Mouse (Mus musculus) limb, embryonic 11.5 days (tissue): ENCODE measurements around the gene Lyzl4. TPM values are rescaled to one million over a fixed set of nuclear protein-coding genes. Genes with fewer than 3 reads are reported as not detected.

Source experiments
- ATAC-seq: fragments of 200-750 bp; cut with Nextera tagmentation; 2 replicates; pipeline ENCODE4 v1.8.0; 2017; ENCODE audit warnings: low read depth; ENCODE audit not compliant: insufficient number of reproducible peaks, low FRiP score, low TSS enrichment
- DNase-seq: peaks from one replicate; pipeline ENCODE4 v3.0.0-alpha.2; 2015; ENCODE audit warnings: low spot score
- H3K27ac ChIP-seq: fragments of 300-500 bp; sonication (generic); replicated peaks from 2 replicates; pipeline ENCODE4 v1.5.1; 2014; ENCODE audit warnings: low read depth, mild to moderate bottlenecking, low read length
- H3K27me3 ChIP-seq: fragments of 300-500 bp; sonication (generic); 2 replicates; pipeline ENCODE4 v1.6.1; 2014; ENCODE audit warnings: mild to moderate bottlenecking, low read length, mixed read lengths; ENCODE audit not compliant: control insufficient read depth, insufficient read depth
- H3K36me3 ChIP-seq: fragments of 300-500 bp; sonication (generic); 2 replicates; pipeline ENCODE4 v1.6.1; 2014; ENCODE audit warnings: mild to moderate bottlenecking, low read length, moderate library complexity, mixed read lengths; ENCODE audit not compliant: control insufficient read depth, insufficient read depth
- H3K4me1 ChIP-seq: fragments of 300-500 bp; sonication (generic); 2 replicates; pipeline ENCODE4 v1.6.1; 2014; ENCODE audit warnings: low read length, mixed read lengths; ENCODE audit not compliant: control insufficient read depth, insufficient read depth
- H3K4me2 ChIP-seq: fragments of 300-500 bp; sonication (generic); 2 replicates; pipeline ENCODE4 v1.6.1; 2014; ENCODE audit warnings: low read depth, mild to moderate bottlenecking, moderate library complexity; ENCODE audit not compliant: severe bottlenecking
- H3K4me3 ChIP-seq: fragments of 300-500 bp; sonication (generic); 2 replicates; pipeline ENCODE4 v1.5.1; 2014; ENCODE audit warnings: low read depth, low read length
- H3K9ac ChIP-seq: fragments of 300-500 bp; sonication (generic); 2 replicates; pipeline ENCODE4 v1.6.1; 2014; ENCODE audit warnings: mild to moderate bottlenecking, low read length
- H3K9me3 ChIP-seq: fragments of 300-500 bp; sonication (generic); 2 replicates; pipeline ENCODE4 v1.6.1; 2016; ENCODE audit warnings: low read length; ENCODE audit not compliant: control insufficient read depth
- WGBS: fragments of 180-500 bp; shearing (Covaris S2); extraction: QIAGEN DNeasy Blood & Tissue Kit; methylation state at CpG from one replicate; pipeline ENCODE4 v1.1.7; 2014; 5-methylcytosine and 5-hydroxymethylcytosine counted together
- polyA plus RNA-seq: library from polyadenylated mRNA; unstranded; fragments of >200 nt; fragmentation: Nextera tagmentation; extraction: Ambion mirVana; gene quantifications from 2 replicates; pipeline ENCODE4 v1.2.1, GENCODE M21; 2014

Lyzl4 gene
- polyA plus RNA-seq, 1 experiment from 2014 or later = not detected

DNA sequence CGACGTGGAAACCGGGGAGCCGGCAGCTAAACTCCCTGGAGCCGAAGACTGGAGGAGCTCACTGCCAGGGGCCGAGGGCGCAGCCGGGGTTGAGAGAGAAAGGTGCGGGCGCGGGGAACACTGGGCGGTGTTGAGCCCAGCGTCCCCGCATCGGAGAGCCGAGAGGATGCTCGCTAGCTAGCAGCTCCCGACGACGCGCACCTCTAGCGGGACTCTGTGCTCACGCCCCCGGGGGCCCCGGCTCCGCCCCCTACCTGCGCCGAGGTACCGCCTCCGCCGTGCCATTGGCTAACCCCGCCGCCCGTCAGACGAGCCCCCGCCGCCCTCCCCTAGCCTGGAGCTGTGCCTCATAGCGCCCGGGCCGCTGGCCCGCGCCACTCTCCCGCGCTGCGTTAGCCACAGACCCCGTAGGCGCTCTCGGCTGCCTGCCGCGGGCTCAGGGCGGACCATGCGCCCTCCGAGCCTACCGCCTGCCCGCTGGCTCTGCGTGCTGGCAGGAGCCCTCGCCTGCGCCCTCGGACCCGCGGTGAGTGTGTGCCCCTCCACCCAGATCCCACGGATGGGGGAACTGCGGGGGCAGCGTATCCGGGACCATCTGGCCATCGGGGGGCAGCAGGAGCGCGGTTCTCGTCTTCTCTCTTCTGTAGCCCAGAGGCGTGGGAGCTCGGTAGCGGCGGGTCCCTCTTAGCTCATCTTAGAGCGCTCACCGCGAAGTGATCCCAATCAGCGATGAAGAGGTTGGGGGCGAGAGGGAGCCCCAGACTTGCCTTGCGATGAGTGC, 695 bp upstream of the Lyzl4 start, which contains the start of gene Vipr1:
Vipr1 (plus strand) TSS at position 316 of the 781 bp plus-strand sequence.
- WGBS = under 1% methylated on average over 71 of the region's 79 CpGs
- peak within 1 kb of the TSS; percentile 87 for H3K4me2 ChIP-seq
- H3K9ac ChIP-seq = peak within 1 kb of the TSS; percentile 38
- peak; percentile 81 for ATAC-seq
- DNase-seq = peak; percentile 84
- H3K36me3 ChIP-seq = no peaks in the 10 kb centered on the region
- peaks cover 5% of the 10 kb centered on the region; the same call in 1 of the 2 replicates for H3K4me1 ChIP-seq
- no peaks in the 10 kb centered on the region for H3K9me3 ChIP-seq
- H3K27me3 ChIP-seq = peaks cover 50% of the 10 kb centered on the region
- H3K27ac ChIP-seq = no peak within 1 kb of the TSS
- H3K4me3 ChIP-seq = peak within 1 kb of the TSS; percentile 41

DNA sequence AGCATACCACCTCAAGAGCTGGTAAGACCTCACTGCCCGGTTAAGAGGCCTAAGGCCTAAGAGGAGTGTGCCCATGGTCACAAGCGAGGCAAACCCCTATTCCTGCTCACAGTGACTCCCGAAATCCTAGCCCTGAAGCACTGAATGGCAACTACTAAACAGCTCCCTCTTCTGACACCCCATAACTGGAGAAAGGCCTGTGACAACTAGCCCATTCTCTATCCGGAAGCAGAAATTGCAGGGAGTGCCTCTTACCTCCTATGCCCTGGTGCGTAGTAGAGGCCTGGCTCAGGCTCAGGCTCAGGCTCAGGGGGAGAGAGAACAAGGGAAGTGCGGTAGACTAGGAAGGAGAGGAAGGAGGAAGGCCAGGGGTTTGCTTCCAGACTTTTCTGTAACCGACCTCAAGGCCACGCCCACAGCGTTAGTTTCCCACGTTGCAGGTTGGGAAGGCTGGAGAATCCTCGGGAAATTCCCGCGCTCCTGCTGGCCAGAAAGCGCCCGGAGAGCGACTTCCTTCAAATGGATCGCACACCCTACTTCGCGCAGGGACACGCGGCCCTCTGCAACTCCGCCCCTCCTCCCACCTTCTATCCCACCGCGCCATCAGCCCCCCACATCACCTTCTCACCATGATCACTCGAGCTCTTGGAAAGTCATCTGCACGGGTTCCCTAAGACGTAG, 521 bp downstream of the Lyzl4 start:
- H3K27me3 ChIP-seq = peaks cover 50% of the 10 kb centered on the region
- ATAC-seq = no peak; the same call in 1 of the 2 replicates
- H3K9me3 ChIP-seq = no peaks in the 10 kb centered on the region
- 9% methylated on average over 27 of the region's 27 CpGs for WGBS
- peak overlapping the region; percentile 87 for H3K4me2 ChIP-seq
- H3K36me3 ChIP-seq = no peaks in the 10 kb centered on the region
- 0 out of 2 replicates have a peak overlapping the region, but pooled peaks have one; percentile 38 for H3K9ac ChIP-seq
- H3K27ac ChIP-seq = no peak overlapping the region
- peak overlapping the region; percentile 41 for H3K4me3 ChIP-seq
- peaks cover 5% of the 10 kb centered on the region; the same call in 1 of the 2 replicates for H3K4me1 ChIP-seq
- DNase-seq = peak; percentile 38

DNA sequence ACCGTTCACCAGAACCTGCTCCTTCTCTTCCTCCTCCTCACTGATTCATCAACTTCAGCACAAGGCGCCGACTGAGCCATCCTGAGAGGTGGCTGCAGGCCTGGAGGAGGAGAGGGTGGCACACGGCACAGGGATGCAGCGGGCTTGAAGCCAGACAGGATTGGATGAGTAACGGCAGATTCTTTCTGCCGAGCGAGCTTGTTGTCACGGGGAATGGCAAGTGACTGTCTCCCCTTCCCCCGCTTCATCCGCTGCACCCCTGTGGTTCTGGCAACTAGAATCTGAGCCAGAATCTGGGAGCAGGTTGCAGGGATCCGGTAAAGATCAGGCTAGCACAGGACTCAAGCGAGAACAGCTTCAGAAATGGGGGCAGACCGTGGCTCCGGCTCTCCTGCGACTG, 2.1 kb downstream of the Lyzl4 start:
- ATAC-seq (no peak), DNase-seq (no peak)
- Histone ChIP-seq H3K27ac (no peak overlapping the region), H3K9me3 (no peaks in the 10 kb centered on the region), H3K4me2 (no peak overlapping the region), H3K4me3 (no peak overlapping the region), H3K9ac (no peak overlapping the region), H3K36me3 (no peaks in the 10 kb centered on the region), H3K27me3 (peaks cover 50% of the 10 kb centered on the region), H3K4me1 (peaks cover 8% of the 10 kb centered on the region; the same call in 1 of the 2 replicates)
- WGBS = 57% methylated on average over 16 of the region's 16 CpGs

DNA sequence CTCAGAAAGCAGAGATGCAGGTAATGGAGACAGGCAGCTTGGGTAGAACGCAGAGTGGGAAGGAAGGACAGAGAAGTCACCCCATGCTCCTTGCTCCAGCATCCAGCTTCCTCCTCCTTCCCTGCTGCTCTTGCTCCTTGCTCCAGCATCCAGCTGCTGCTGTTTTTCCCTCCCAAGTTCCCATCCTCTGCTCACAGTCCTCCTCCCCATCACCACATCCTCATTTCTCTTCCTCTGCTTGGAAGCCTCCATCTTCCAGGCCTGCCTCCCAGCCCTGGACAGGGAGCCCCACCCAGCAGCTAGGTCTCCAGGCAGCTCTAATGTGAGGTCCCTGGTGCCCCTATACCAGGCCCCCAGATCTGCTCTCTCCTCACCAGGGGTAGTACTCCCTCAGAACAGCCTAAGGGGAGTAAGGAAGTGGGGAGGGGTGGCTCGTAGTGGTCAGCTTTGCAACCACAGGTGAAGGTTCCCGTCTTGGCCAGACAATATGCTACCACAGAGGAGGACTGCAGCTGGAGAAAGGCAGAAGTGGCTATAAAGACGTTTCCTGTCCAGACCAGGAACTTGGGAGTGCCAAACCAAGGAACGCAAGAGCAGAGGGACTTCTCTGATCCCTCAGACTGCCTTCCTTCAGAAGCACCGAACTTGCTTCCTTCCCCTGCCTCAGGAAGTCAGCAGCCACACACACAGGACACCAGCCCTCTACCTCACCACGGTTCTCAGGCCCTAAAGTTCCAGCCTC, 5.9 kb downstream of the Lyzl4 start:
- H3K27me3 ChIP-seq = peaks cover 19% of the 10 kb centered on the region
- ATAC-seq = no peak
- 45% methylated on average over 7 of the region's 7 CpGs for WGBS

DNA sequence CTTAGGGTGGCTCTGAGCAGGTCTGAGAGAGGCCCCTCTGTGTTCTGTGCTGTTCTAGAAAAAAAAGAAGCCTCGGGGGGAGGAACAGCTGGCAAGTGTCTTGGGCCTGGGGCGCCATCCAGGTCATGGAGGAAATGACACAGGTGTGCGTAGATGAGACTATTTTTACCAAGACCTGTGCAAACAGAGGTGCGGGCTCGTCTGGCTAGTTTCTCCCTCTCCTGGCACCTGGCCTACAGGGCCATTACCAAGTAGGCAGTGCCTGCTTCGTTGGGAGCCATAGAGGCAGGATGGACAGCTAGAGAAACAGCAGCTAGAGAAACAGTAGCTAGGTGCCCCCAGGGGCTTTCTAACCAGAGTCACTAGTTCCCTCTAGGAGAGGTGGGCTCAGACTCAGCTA, 8.6 kb downstream of the Lyzl4 start:
- no peaks in the 10 kb centered on the region for H3K27me3 ChIP-seq
- no peak overlapping the region for H3K27ac ChIP-seq
- no peak for ATAC-seq
- no peaks in the 10 kb centered on the region for H3K9me3 ChIP-seq
- no peak overlapping the region for H3K9ac ChIP-seq
- no peaks in the 10 kb centered on the region for H3K36me3 ChIP-seq
- no peak for DNase-seq
- no peak overlapping the region for H3K4me3 ChIP-seq
- H3K4me2 ChIP-seq = no peak overlapping the region
- 84% methylated on average over 6 of the region's 6 CpGs for WGBS
- 0 out of 2 replicates have a peak, but pooled peaks cover 2% of the 10 kb centered on the region for H3K4me1 ChIP-seq

More for the DNA sequence above, 5.9 kb downstream of the Lyzl4 start:
- H3K4me2 ChIP-seq = no peak overlapping the region
- no peak overlapping the region; the same call in 1 of the 2 replicates for H3K9ac ChIP-seq
- H3K27ac ChIP-seq = no peak overlapping the region
- DNase-seq = no peak
- no peaks in the 10 kb centered on the region for H3K9me3 ChIP-seq
- 0 out of 2 replicates have a peak, but pooled peaks cover 2% of the 10 kb centered on the region for H3K4me1 ChIP-seq
- H3K4me3 ChIP-seq = no peak overlapping the region
- no peaks in the 10 kb centered on the region for H3K36me3 ChIP-seq

- Histone ChIP-seq H3K9me3 (no peaks in the 10 kb centered on the region), H3K4me2 (no peak overlapping the region), H3K27me3 (no peaks in the 10 kb centered on the region), H3K4me3 (no peak overlapping the region), H3K27ac (no peak overlapping the region), H3K9ac (no peak overlapping the region), H3K4me1 (0 out of 2 replicates have a peak, but pooled peaks cover 2% of the 10 kb centered on the region), H3K36me3 (no peaks in the 10 kb centered on the region)
- ATAC-seq (no peak), DNase-seq (no peak)
- 90% methylated on average over 10 of the region's 10 CpGs for WGBS
Observed at GRCm38 (mm10) chr9:121632891-121633290, 9.0 kb downstream of the Lyzl4 start.

GRCm38 (mm10) chr9:121631946-121632345, 9.9 kb downstream of the Lyzl4 start:
- DNase-seq (no peak), ATAC-seq (no peak)
- 65% methylated on average over 4 of the region's 4 CpGs for WGBS
- no peak overlapping the region for H3K4me2 ChIP-seq
- H3K36me3 ChIP-seq = no peaks in the 10 kb centered on the region
- no peak overlapping the region for H3K9ac ChIP-seq
- H3K9me3 ChIP-seq = no peaks in the 10 kb centered on the region
- H3K4me3 ChIP-seq = no peak overlapping the region
- H3K27ac ChIP-seq = no peak overlapping the region
- 0 out of 2 replicates have a peak, but pooled peaks cover 2% of the 10 kb centered on the region for H3K4me1 ChIP-seq
- no peaks in the 10 kb centered on the region for H3K27me3 ChIP-seq

DNA sequence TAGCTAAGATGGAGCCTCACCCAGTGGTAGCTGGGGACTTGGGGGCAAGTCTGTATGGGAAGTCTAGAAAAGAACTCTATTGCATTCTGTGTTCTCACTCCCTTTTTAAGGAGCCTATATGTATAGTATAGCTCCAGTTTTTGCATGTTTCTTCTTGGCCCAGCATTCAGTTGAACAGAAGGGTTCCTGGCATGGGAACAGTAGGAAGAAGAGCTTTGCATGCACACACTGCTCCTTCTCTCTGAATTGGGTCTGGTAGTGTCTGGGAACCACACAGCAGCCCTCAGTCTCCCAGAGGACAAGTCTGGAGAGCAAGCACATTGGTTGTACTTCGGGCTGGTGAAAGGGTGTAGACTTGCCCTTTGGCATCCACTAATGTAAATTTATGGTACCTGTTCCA, 11.3 kb downstream of the Lyzl4 start:
- ATAC-seq = no peak
- no peak overlapping the region for H3K27ac ChIP-seq
- DNase-seq = no peak
- H3K9me3 ChIP-seq = no peaks in the 10 kb centered on the region
- H3K4me1 ChIP-seq = no peaks in the 10 kb centered on the region
- no peak overlapping the region for H3K4me2 ChIP-seq
- no peaks in the 10 kb centered on the region for H3K27me3 ChIP-seq
- no peak overlapping the region for H3K9ac ChIP-seq
- H3K4me3 ChIP-seq = no peak overlapping the region
- H3K36me3 ChIP-seq = no peaks in the 10 kb centered on the region
- WGBS = 79% methylated on average over 1 of the region's 1 CpGs
